Mouse (Mus musculus) megakaryocyte-erythroid progenitor cell, adult 5-6 weeks (primary cell): ENCODE measurements around the gene Cd164l2. TPM values are rescaled to one million over a fixed set of nuclear protein-coding genes. Genes with fewer than 3 reads are reported as not detected.

Experiments used
- total RNA-seq, 2 experiments: library from RNA; stranded (forward) in 1 of 2; stranded (reverse) in 1 of 2; fragments of 200-1000, 215-1000 nt in 1 of 2; fragments of >200 nt in 1 of 2; fragmentation: Nextera tagmentation in 1 of 2; gene quantifications; 2 replicates each; pipeline ENCODE4 v1.2.3; 2014 to 2017

Cd164l2 gene
- total RNA-seq, 2 experiments from 2014 or later: not detected

Other genes starting within 250 kb of the Cd164l2 start
- gene Fgr, start 238.0 kb upstream of the Cd164l2 start, total RNA-seq (2014; fragmentation: Nextera tagmentation): 2.8 TPM in 1 of 2 replicates, not detected in the other
- gene Fgr, start 238.0 kb upstream of the Cd164l2 start, total RNA-seq (2017): 0.30 and 0.33 TPM in 2 replicates
- gene Ahdc1, start 200.9 kb upstream of the Cd164l2 start, total RNA-seq (2014; fragmentation: Nextera tagmentation): 4.8 and 7.0 TPM in 2 replicates
- 0.33 and 0.72 TPM in 2 replicates for gene Ahdc1, start 200.9 kb upstream of the Cd164l2 start, total RNA-seq (2017)
- 66.5 and 75.9 TPM in 2 replicates for gene Wasf2, start 81.6 kb upstream of the Cd164l2 start, total RNA-seq (2014; fragmentation: Nextera tagmentation)
- 16.7 and 27.7 TPM in 2 replicates for gene Wasf2, start 81.6 kb upstream of the Cd164l2 start, total RNA-seq (2017)
- not detected in 2 replicates for gene Gpr3, start 405 bp downstream of the Cd164l2 start, total RNA-seq (2014; fragmentation: Nextera tagmentation)
- not detected in 2 replicates for gene Gpr3, start 405 bp downstream of the Cd164l2 start, total RNA-seq (2017)
- 10.6 and 15.9 TPM in 2 replicates for gene Map3k6, start 28.7 kb downstream of the Cd164l2 start, total RNA-seq (2014; fragmentation: Nextera tagmentation)
- gene Map3k6, start 28.7 kb downstream of the Cd164l2 start, total RNA-seq (2017): 6.9 and 7.0 TPM in 2 replicates
- 0.44 and 1.6 TPM in 2 replicates for gene Sytl1, start 51.0 kb downstream of the Cd164l2 start, total RNA-seq (2014; fragmentation: Nextera tagmentation)
- gene Sytl1, start 51.0 kb downstream of the Cd164l2 start, total RNA-seq (2017): 1.9 TPM in 1 of 2 replicates, not detected in the other
- gene Tmem222, start 65.7 kb downstream of the Cd164l2 start, total RNA-seq (2014; fragmentation: Nextera tagmentation): 38.1 and 66.4 TPM in 2 replicates
- 18.2 and 19.2 TPM in 2 replicates for gene Tmem222, start 65.7 kb downstream of the Cd164l2 start, total RNA-seq (2017)
- gene Wdtc1, start 141.3 kb downstream of the Cd164l2 start, total RNA-seq (2014; fragmentation: Nextera tagmentation): 15.3 and 18.6 TPM in 2 replicates
- 7.5 and 8.0 TPM in 2 replicates for gene Wdtc1, start 141.3 kb downstream of the Cd164l2 start, total RNA-seq (2017)
- gene Slc9a1, start 157.6 kb downstream of the Cd164l2 start, total RNA-seq (2014; fragmentation: Nextera tagmentation): 31.8 and 33.1 TPM in 2 replicates
- 5.8 and 13.7 TPM in 2 replicates for gene Slc9a1, start 157.6 kb downstream of the Cd164l2 start, total RNA-seq (2017)